Mouse (Mus musculus) stomach, postnatal 0 days (tissue): ENCODE measurements around the gene Phactr1.

Experiments
- CTCF ChIP-seq: IDR thresholded peaks from 2 replicates; pipeline ENCODE4 v1.5.1; 2016; ENCODE audit warnings: antibody characterized with exemption, low read depth, mild to moderate bottlenecking, moderate library complexity
- EP300 ChIP-seq: optimal IDR thresholded peaks from 2 replicates; pipeline ENCODE3; 2016; ENCODE audit warnings: antibody characterized with exemption

DNA sequence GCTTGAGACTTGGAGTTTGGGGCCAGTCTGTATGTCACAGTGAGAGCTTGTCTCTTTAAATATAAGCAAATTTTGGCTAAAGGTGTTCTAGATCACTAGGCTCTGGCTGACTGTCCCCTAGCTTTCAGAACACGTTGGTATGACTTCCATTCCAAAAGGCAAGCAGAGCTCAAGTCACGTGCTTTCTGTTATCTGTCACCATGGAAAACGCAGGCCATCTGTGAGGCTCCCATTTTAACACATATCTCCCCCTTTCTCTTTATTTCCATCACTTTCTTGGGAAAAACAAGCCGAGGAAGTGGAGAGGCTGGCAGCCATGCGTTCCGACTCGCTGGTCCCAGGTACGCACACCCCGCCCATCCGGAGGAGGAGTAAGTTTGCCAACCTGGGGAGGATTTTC lies 275.9 kb downstream of the Phactr1 start:
- no peak for TF ChIP-seq CTCF
- TF ChIP-seq EP300, result no peak
